Mouse (Mus musculus) embryonic fibroblast, embryonic 13.5 days (primary cell): ENCODE measurements at regions not wholly inside any gene's neighbourhood (a gene's known extent, or its start where the extent isn't known, plus 50 kb on each side); places are given as distances from the start of the nearest gene placed in this dataset.

Experiments used
- CTCF ChIP-seq: IDR thresholded peaks from 2 replicates; pipeline ENCODE4 v1.5.1; 2011; ENCODE audit warnings: mild to moderate bottlenecking, control low read depth, low read length, moderate library complexity, borderline replicate concordance; ENCODE audit not compliant: insufficient read depth
- POLR2A ChIP-seq: IDR thresholded peaks from 2 replicates; pipeline ENCODE4 v1.6.1; 2011; ENCODE audit warnings: low read depth, mild to moderate bottlenecking, control low read depth, low read length, moderate library complexity

- TF ChIP-seq CTCF (no peak), POLR2A (no peak)
Observed at GRCm38 (mm10) chr13:28560081-28560480, 302.8 kb downstream of the Gm11361 start.
